Mouse (Mus musculus) kidney, embryonic 16.5 days (tissue): Measurements from ENCODE around the gene Ryr2. TPM values are rescaled to one million over a fixed set of nuclear protein-coding genes. Genes with fewer than 3 reads are reported as not detected.

Experiments used
- ATAC-seq: fragments of 200-750 bp; cut with Nextera tagmentation; 2 replicates; pipeline ENCODE4 v1.8.0; 2017; ENCODE audit warnings: moderate TSS enrichment; ENCODE audit not compliant: low FRiP score, low TSS enrichment
- H3K27ac ChIP-seq: fragments of 300-500 bp; sonication (generic); 2 replicates; pipeline ENCODE4 v1.5.1; 2014; ENCODE audit warnings: low read length
- H3K27me3 ChIP-seq: fragments of 300-500 bp; sonication (generic); 2 replicates; pipeline ENCODE4 v1.6.1; 2014; ENCODE audit warnings: low read length, control low read depth, mixed read lengths; ENCODE audit not compliant: insufficient read depth
- H3K36me3 ChIP-seq: fragments of 300-500 bp; sonication (generic); 2 replicates; pipeline ENCODE4 v1.6.1; 2014; ENCODE audit warnings: low read length, control low read depth, mixed read lengths; ENCODE audit not compliant: insufficient read depth
- H3K4me1 ChIP-seq: fragments of 300-500 bp; sonication (generic); 2 replicates; pipeline ENCODE4 v1.6.1; 2014; ENCODE audit warnings: low read length, control low read depth, mixed read lengths; ENCODE audit not compliant: insufficient read depth
- H3K4me2 ChIP-seq: fragments of 300-500 bp; sonication (generic); replicated peaks from 2 replicates; pipeline ENCODE4 v1.6.1; 2014; ENCODE audit warnings: low read depth, low read length
- H3K4me3 ChIP-seq: fragments of 300-500 bp; sonication (generic); 2 replicates; pipeline ENCODE4 v1.5.1; 2014; ENCODE audit warnings: mild to moderate bottlenecking, low read length
- H3K9ac ChIP-seq: fragments of 300-500 bp; sonication (generic); replicated peaks from 2 replicates; pipeline ENCODE4 v1.6.1; 2014; ENCODE audit warnings: low read length
- H3K9me3 ChIP-seq: fragments of 300-500 bp; sonication (generic); 2 replicates; pipeline ENCODE4 v1.6.1; 2016; ENCODE audit warnings: low read length, control low read depth
- WGBS: fragments of 180-500 bp; shearing (Covaris S2); extraction: QIAGEN DNeasy Blood & Tissue Kit; methylation state at CpG from one replicate; pipeline ENCODE4 v1.1.7; 2014; 5-methylcytosine and 5-hydroxymethylcytosine counted together
- polyA plus RNA-seq: library from polyadenylated mRNA; unstranded; fragments of >200 nt; fragmentation: Nextera tagmentation; extraction: Ambion mirVana; gene quantifications from 2 replicates; pipeline ENCODE4 v1.2.1, GENCODE M21; 2015

The Ryr2 gene
- polyA plus RNA-seq, 1 experiment from 2014 or later: 0.19 TPM

GRCm38 (mm10) chr13:12096382-12096932 is 10.3 kb downstream of the Ryr2 start:
- Histone ChIP-seq H3K9me3 (no peaks in the 10 kb centered on the region), H3K4me2 (no peak overlapping the region), H3K36me3 (no peaks in the 10 kb centered on the region), H3K4me3 (no peak overlapping the region), H3K4me1 (no peaks in the 10 kb centered on the region), H3K9ac (no peak overlapping the region), H3K27ac (no peak overlapping the region), H3K27me3 (peaks cover 8% of the 10 kb centered on the region)
- ATAC-seq: no peak
- 73% methylated on average over 3 of the region's 3 CpGs for WGBS

GRCm38 (mm10) chr13:12094569-12094968 is 12.2 kb downstream of the Ryr2 start:
- no peaks in the 10 kb centered on the region for H3K9me3 ChIP-seq
- 73% methylated on average over 7 of the region's 7 CpGs for WGBS
- no peak for ATAC-seq
- no peaks in the 10 kb centered on the region for H3K36me3 ChIP-seq
- H3K4me2 ChIP-seq: no peak overlapping the region
- H3K27me3 ChIP-seq: no peaks in the 10 kb centered on the region
- H3K9ac ChIP-seq: no peak overlapping the region
- H3K27ac ChIP-seq: no peak overlapping the region
- H3K4me3 ChIP-seq: no peak overlapping the region
- H3K4me1 ChIP-seq: no peaks in the 10 kb centered on the region

GRCm38 (mm10) chr13:12093146-12093545 is 13.6 kb downstream of the Ryr2 start:
- Histone ChIP-seq H3K9me3 (no peaks in the 10 kb centered on the region), H3K27ac (no peak overlapping the region), H3K36me3 (no peaks in the 10 kb centered on the region), H3K4me3 (no peak overlapping the region), H3K4me2 (no peak overlapping the region), H3K27me3 (no peaks in the 10 kb centered on the region), H3K9ac (no peak overlapping the region), H3K4me1 (no peaks in the 10 kb centered on the region)
- 89% methylated on average over 5 of the region's 5 CpGs for WGBS
- ATAC-seq: no peak

- Histone ChIP-seq H3K4me1 (no peaks in the 10 kb centered on the region), H3K9me3 (no peaks in the 10 kb centered on the region), H3K4me3 (no peak overlapping the region), H3K27ac (no peak overlapping the region), H3K9ac (no peak overlapping the region), H3K36me3 (no peaks in the 10 kb centered on the region), H3K4me2 (no peak overlapping the region), H3K27me3 (no peaks in the 10 kb centered on the region)
- no peak for ATAC-seq
- WGBS: 86% methylated on average over 11 of the region's 11 CpGs
These were observed 14.2 kb downstream of the Ryr2 start for GRCm38 (mm10) chr13:12092379-12093107.

GRCm38 (mm10) chr13:12084112-12084475 is 22.7 kb downstream of the Ryr2 start:
- no peak overlapping the region for H3K9ac ChIP-seq
- no peaks in the 10 kb centered on the region for H3K4me1 ChIP-seq
- no peak for ATAC-seq
- no peaks in the 10 kb centered on the region for H3K36me3 ChIP-seq
- H3K9me3 ChIP-seq: no peaks in the 10 kb centered on the region
- 76% methylated on average over 2 of the region's 2 CpGs for WGBS
- no peak overlapping the region for H3K4me3 ChIP-seq
- no peak overlapping the region for H3K27ac ChIP-seq
- H3K27me3 ChIP-seq: no peaks in the 10 kb centered on the region
- H3K4me2 ChIP-seq: no peak overlapping the region

GRCm38 (mm10) chr13:12083443-12084111 is 23.2 kb downstream of the Ryr2 start:
- ATAC-seq: no peak
- WGBS: 52% methylated on average over 10 of the region's 10 CpGs
- Histone ChIP-seq H3K36me3 (no peaks in the 10 kb centered on the region), H3K4me3 (no peak overlapping the region), H3K27ac (no peak overlapping the region), H3K27me3 (no peaks in the 10 kb centered on the region), H3K4me1 (no peaks in the 10 kb centered on the region), H3K4me2 (no peak overlapping the region), H3K9ac (no peak overlapping the region), H3K9me3 (no peaks in the 10 kb centered on the region)

- Histone ChIP-seq H3K4me1 (no peaks in the 10 kb centered on the region), H3K4me3 (no peak overlapping the region), H3K27ac (no peak overlapping the region), H3K9me3 (no peaks in the 10 kb centered on the region), H3K27me3 (no peaks in the 10 kb centered on the region), H3K9ac (no peak overlapping the region), H3K36me3 (no peaks in the 10 kb centered on the region), H3K4me2 (no peak overlapping the region)
- 81% methylated on average over 4 of the region's 4 CpGs for WGBS
- no peak for ATAC-seq
These were observed 26.2 kb downstream of the Ryr2 start for GRCm38 (mm10) chr13:12080590-12080989.

- Histone ChIP-seq H3K27ac (no peak overlapping the region), H3K9me3 (no peaks in the 10 kb centered on the region), H3K4me1 (no peaks in the 10 kb centered on the region), H3K4me3 (no peak overlapping the region), H3K4me2 (no peak overlapping the region), H3K27me3 (no peaks in the 10 kb centered on the region), H3K36me3 (no peaks in the 10 kb centered on the region), H3K9ac (no peak overlapping the region)
- ATAC-seq: no peak
- 79% methylated on average over 4 of the region's 4 CpGs for WGBS
These were observed 27.2 kb downstream of the Ryr2 start for GRCm38 (mm10) chr13:12079536-12079935.

GRCm38 (mm10) chr13:12074897-12075296 is 31.8 kb downstream of the Ryr2 start:
- Histone ChIP-seq H3K27ac (no peak overlapping the region), H3K9me3 (no peaks in the 10 kb centered on the region), H3K4me1 (no peaks in the 10 kb centered on the region), H3K36me3 (no peaks in the 10 kb centered on the region), H3K4me2 (no peak overlapping the region), H3K27me3 (no peaks in the 10 kb centered on the region), H3K4me3 (no peak overlapping the region), H3K9ac (no peak overlapping the region)
- WGBS: 87% methylated on average over 6 of the region's 6 CpGs
- no peak for ATAC-seq

GRCm38 (mm10) chr13:12072571-12072970 is 34.2 kb downstream of the Ryr2 start:
- Histone ChIP-seq H3K36me3 (no peaks in the 10 kb centered on the region), H3K27ac (no peak overlapping the region), H3K4me1 (no peaks in the 10 kb centered on the region), H3K4me3 (no peak overlapping the region), H3K9me3 (no peaks in the 10 kb centered on the region), H3K4me2 (no peak overlapping the region), H3K9ac (no peak overlapping the region), H3K27me3 (no peaks in the 10 kb centered on the region)
- ATAC-seq: no peak
- WGBS: 51% methylated on average over 7 of the region's 7 CpGs
